Mouse (Mus musculus) hindbrain, embryonic 16.5 days (tissue): ENCODE measurements around the gene Reps2. TPM values are rescaled to one million over a fixed set of nuclear protein-coding genes. Genes with fewer than 3 reads are reported as not detected.

ENCODE experiments used
- ATAC-seq: fragments of 200-750 bp; cut with Nextera tagmentation; 2 replicates; pipeline ENCODE4 v1.8.0; 2017; ENCODE audit warnings: moderate TSS enrichment, moderate library complexity
- H3K27ac ChIP-seq: fragments of 300-500 bp; sonication (generic); 2 replicates; pipeline ENCODE4 v1.5.1; 2014; ENCODE audit warnings: low read depth, mild to moderate bottlenecking, control low read depth, low read length, moderate library complexity
- H3K27me3 ChIP-seq: fragments of 300-500 bp; sonication (generic); replicated peaks from 2 replicates; pipeline ENCODE4 v1.6.1; 2014; ENCODE audit warnings: low read length; ENCODE audit not compliant: control insufficient read depth, insufficient read depth
- H3K36me3 ChIP-seq: fragments of 300-500 bp; sonication (generic); 2 replicates; pipeline ENCODE4 v1.6.1; 2014; ENCODE audit warnings: mild to moderate bottlenecking, low read length, moderate library complexity, mixed read lengths; ENCODE audit not compliant: control insufficient read depth, insufficient read depth
- H3K4me1 ChIP-seq: fragments of 300-500 bp; sonication (generic); 2 replicates; pipeline ENCODE4 v1.6.1; 2014; ENCODE audit warnings: low read depth, low read length; ENCODE audit not compliant: control insufficient read depth, insufficient read depth
- H3K4me2 ChIP-seq: fragments of 300-500 bp; sonication (generic); 2 replicates; pipeline ENCODE4 v1.6.1; 2014; ENCODE audit warnings: mild to moderate bottlenecking, low read length, control low read depth, moderate library complexity
- H3K4me3 ChIP-seq: fragments of 300-500 bp; sonication (generic); 2 replicates; pipeline ENCODE4 v1.5.1; 2014; ENCODE audit warnings: mild to moderate bottlenecking, low read length, control low read depth, moderate library complexity
- H3K9ac ChIP-seq: fragments of 300-500 bp; sonication (generic); 2 replicates; pipeline ENCODE4 v1.6.1; 2014; ENCODE audit warnings: low read depth, mild to moderate bottlenecking, control low read depth, low read length, moderate library complexity
- H3K9me3 ChIP-seq: fragments of 300-500 bp; sonication (generic); 2 replicates; pipeline ENCODE4 v1.6.1; 2014; ENCODE audit warnings: mild to moderate bottlenecking, low read length, moderate library complexity; ENCODE audit not compliant: control insufficient read depth
- WGBS: fragments of 180-500 bp; shearing (Covaris S2); extraction: QIAGEN DNeasy Blood & Tissue Kit; methylation state at CpG from one replicate; pipeline ENCODE4 v1.1.7; 2014; 5-methylcytosine and 5-hydroxymethylcytosine counted together
- polyA plus RNA-seq: library from polyadenylated mRNA; unstranded; fragments of >200 nt; fragmentation: Nextera tagmentation; extraction: Ambion mirVana; gene quantifications from 2 replicates; pipeline ENCODE4 v1.2.1, GENCODE M21; 2015

Gene Reps2
- polyA plus RNA-seq, 1 experiment from 2014 or later = 2.6 TPM

GRCm38 (mm10) chrX:162443387-162443786 lies 200.1 kb downstream of the Reps2 start:
- H3K36me3 ChIP-seq = no peaks in the 10 kb centered on the region
- no peak overlapping the region for H3K27ac ChIP-seq
- no peak overlapping the region for H3K4me3 ChIP-seq
- H3K9me3 ChIP-seq = no peaks in the 10 kb centered on the region
- H3K9ac ChIP-seq = no peak overlapping the region
- WGBS = 70% methylated on average over 1 of the region's 1 CpGs
- H3K4me2 ChIP-seq = no peak overlapping the region
- H3K27me3 ChIP-seq = no peaks in the 10 kb centered on the region; the same call in 1 of the 2 replicates
- ATAC-seq = no peak
- H3K4me1 ChIP-seq = no peaks in the 10 kb centered on the region

- no peak for ATAC-seq
- no peak overlapping the region for H3K4me3 ChIP-seq
- 37% methylated on average over 1 of the region's 1 CpGs for WGBS
Measured at GRCm38 (mm10) chrX:162442970-162443369, 200.5 kb downstream of the Reps2 start.

GRCm38 (mm10) chrX:162432776-162433543 lies 210.5 kb downstream of the Reps2 start:
- no peak overlapping the region for H3K4me2 ChIP-seq
- H3K36me3 ChIP-seq = no peaks in the 10 kb centered on the region
- no peak for ATAC-seq
- no peak overlapping the region for H3K27ac ChIP-seq
- no peak overlapping the region for H3K4me3 ChIP-seq
- H3K27me3 ChIP-seq = no peaks in the 10 kb centered on the region
- H3K9ac ChIP-seq = no peak overlapping the region
- WGBS = 78% methylated on average over 5 of the region's 5 CpGs
- no peaks in the 10 kb centered on the region for H3K4me1 ChIP-seq
- no peaks in the 10 kb centered on the region for H3K9me3 ChIP-seq

More at GRCm38 (mm10) chrX:162442970-162443369, 200.5 kb downstream of the Reps2 start:
- no peak overlapping the region for H3K4me2 ChIP-seq
- no peaks in the 10 kb centered on the region for H3K36me3 ChIP-seq
- no peak overlapping the region for H3K27ac ChIP-seq
- H3K27me3 ChIP-seq = no peaks in the 10 kb centered on the region; the same call in 1 of the 2 replicates
- no peaks in the 10 kb centered on the region for H3K9me3 ChIP-seq
- no peaks in the 10 kb centered on the region for H3K4me1 ChIP-seq
- H3K9ac ChIP-seq = no peak overlapping the region

- Histone ChIP-seq H3K4me2 (no peak overlapping the region), H3K9me3 (no peaks in the 10 kb centered on the region), H3K27me3 (no peaks in the 10 kb centered on the region), H3K4me1 (no peaks in the 10 kb centered on the region), H3K9ac (no peak overlapping the region), H3K36me3 (no peaks in the 10 kb centered on the region), H3K27ac (no peak overlapping the region), H3K4me3 (no peak overlapping the region)
- WGBS = 60% methylated on average over 2 of the region's 3 CpGs
- ATAC-seq = no peak
Measured at GRCm38 (mm10) chrX:162427698-162428097, 215.8 kb downstream of the Reps2 start.

- H3K4me1 ChIP-seq = no peaks in the 10 kb centered on the region
Measured at GRCm38 (mm10) chrX:162419431-162419830, 224.0 kb downstream of the Reps2 start.

GRCm38 (mm10) chrX:162413124-162413523 lies 230.3 kb downstream of the Reps2 start:
- Histone ChIP-seq H3K9ac (no peak overlapping the region), H3K27me3 (peaks cover 5% of the 10 kb centered on the region; the same call in 1 of the 2 replicates), H3K4me2 (no peak overlapping the region), H3K27ac (no peak overlapping the region), H3K4me1 (no peaks in the 10 kb centered on the region), H3K4me3 (no peak overlapping the region), H3K36me3 (no peaks in the 10 kb centered on the region), H3K9me3 (no peaks in the 10 kb centered on the region)
- 92% methylated on average over 2 of the region's 2 CpGs for WGBS
- no peak for ATAC-seq

More at GRCm38 (mm10) chrX:162419431-162419830, 224.0 kb downstream of the Reps2 start:
- H3K36me3 ChIP-seq = no peaks in the 10 kb centered on the region
- H3K27ac ChIP-seq = no peak overlapping the region
- no peaks in the 10 kb centered on the region for H3K27me3 ChIP-seq
- no peak overlapping the region for H3K4me2 ChIP-seq
- no peak overlapping the region for H3K4me3 ChIP-seq
- no peak overlapping the region for H3K9ac ChIP-seq
- WGBS = 86% methylated on average over 3 of the region's 3 CpGs
- H3K9me3 ChIP-seq = no peaks in the 10 kb centered on the region
- ATAC-seq = no peak

GRCm38 (mm10) chrX:162407291-162407690 lies 236.2 kb downstream of the Reps2 start:
- H3K27me3 ChIP-seq = peaks cover 5% of the 10 kb centered on the region; the same call in 1 of the 2 replicates
- H3K27ac ChIP-seq = no peak overlapping the region
- no peak overlapping the region for H3K4me3 ChIP-seq
- H3K9ac ChIP-seq = no peak overlapping the region
- no peaks in the 10 kb centered on the region for H3K4me1 ChIP-seq
- 56% methylated on average over 4 of the region's 4 CpGs for WGBS
- H3K9me3 ChIP-seq = no peaks in the 10 kb centered on the region
- no peak overlapping the region for H3K4me2 ChIP-seq
- no peaks in the 10 kb centered on the region for H3K36me3 ChIP-seq
- no peak for ATAC-seq

- H3K36me3 ChIP-seq = no peaks in the 10 kb centered on the region
- no peaks in the 10 kb centered on the region for H3K9me3 ChIP-seq
- ATAC-seq = no peak
- WGBS = 66% methylated on average over 3 of the region's 3 CpGs
- H3K4me2 ChIP-seq = no peak overlapping the region
- H3K27ac ChIP-seq = no peak overlapping the region
- H3K27me3 ChIP-seq = peaks cover 2% of the 10 kb centered on the region; the same call in 1 of the 2 replicates
- no peak overlapping the region for H3K9ac ChIP-seq
- no peaks in the 10 kb centered on the region for H3K4me1 ChIP-seq
- no peak overlapping the region for H3K4me3 ChIP-seq
Measured at GRCm38 (mm10) chrX:162402487-162402886, 241.0 kb downstream of the Reps2 start.

- Histone ChIP-seq H3K27me3 (no peaks in the 10 kb centered on the region), H3K27ac (no peak overlapping the region), H3K4me1 (no peaks in the 10 kb centered on the region), H3K9me3 (no peaks in the 10 kb centered on the region), H3K36me3 (no peaks in the 10 kb centered on the region), H3K4me3 (no peak overlapping the region), H3K9ac (no peak overlapping the region), H3K4me2 (no peak overlapping the region)
- WGBS = 95% methylated on average over 1 of the region's 1 CpGs
- ATAC-seq = no peak
Measured at GRCm38 (mm10) chrX:162380730-162381129, 262.7 kb downstream of the Reps2 start.
